Mouse (Mus musculus): ENCODE results near the gene Acer2.

- TF ChIP-seq CTCF (IDR thresholded peaks at IDR 0.05; ENCODE audit: low read depth) (no peak), EP300 (IDR thresholded peaks at IDR 0.05; ENCODE audit: low read depth) (no peak)
Measured at GRCm38 (mm10) chr4:86856304-86857112, 17.7 kb upstream of the Acer2 start.

Measured in liver, postnatal 0 days (tissue).